In the genomic region with DNA sequence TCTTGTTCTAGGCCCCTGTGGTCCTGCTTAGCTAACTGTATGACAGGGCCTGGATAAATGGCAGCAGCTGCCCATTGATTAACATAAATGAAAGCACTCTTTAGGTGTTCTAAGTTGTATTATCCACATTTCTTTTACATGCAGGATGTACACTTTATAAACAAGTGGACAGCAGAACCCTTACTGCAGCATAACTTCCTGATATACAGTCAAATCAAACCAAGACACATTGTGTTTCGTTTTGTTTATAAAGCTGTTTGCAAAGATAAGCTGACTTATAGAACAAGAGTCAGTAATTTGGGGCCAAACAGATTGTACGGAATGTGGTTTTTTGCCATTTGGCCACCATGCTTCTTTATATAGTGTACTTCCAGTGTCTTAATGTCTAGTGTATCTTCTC, we compare ENCODE assay signal across 18 mouse cellular contexts. TPM values are rescaled to one million over a fixed set of nuclear protein-coding genes. Genes with fewer than 3 reads are reported as not detected.
DNase-seq lines count a peak whose midpoint lies in the region; ATAC-seq and TF ChIP-seq lines count a peak whose summit lies in the region.
"Had no signal": no experiment of that assay in that cellular context is flagged by ENCODE, and none has a peak within 500 bp of the region (broad histone marks: within the 10 kb centered on the region; RNA-seq: fewer than 3 reads in every experiment).

No protein-coding gene starts in this region.

- no peaks in the 10 kb centered on the region for H3K36me3 ChIP-seq in liver, embryonic 14.5 days (replicated peaks; ENCODE audit: control insufficient read depth, insufficient read depth, low read depth)
- no peaks in the 10 kb centered on the region for H3K36me3 ChIP-seq in lung, embryonic 16.5 days (ENCODE audit: control insufficient read depth, insufficient read depth, low read length)
- H3K36me3 ChIP-seq: embryonic facial prominence, embryonic 12.5 days; forebrain, embryonic 15.5 days; heart, embryonic 13.5 days; hindbrain, embryonic 15.5 days had no signal

- H3K27ac ChIP-seq in liver, embryonic 14.5 days, result no peak overlapping the region
- H3K27ac ChIP-seq in lung, embryonic 16.5 days (ENCODE audit: low read length), result no peak overlapping the region
- H3K27ac ChIP-seq: embryonic facial prominence, embryonic 12.5 days; forebrain, embryonic 15.5 days; heart, embryonic 13.5 days; hindbrain, embryonic 15.5 days had no signal

- no peaks in the 10 kb centered on the region for H3K27me3 ChIP-seq in liver, embryonic 14.5 days (ENCODE audit: control insufficient read depth, insufficient read depth, low read length)
- no peaks in the 10 kb centered on the region for H3K27me3 ChIP-seq in lung, embryonic 16.5 days (ENCODE audit: control insufficient read depth, insufficient read depth, low read depth, low read length)
- H3K27me3 ChIP-seq: embryonic facial prominence, embryonic 12.5 days; forebrain, embryonic 15.5 days; heart, embryonic 13.5 days; hindbrain, embryonic 15.5 days had no signal

- no peak for ATAC-seq in liver, embryonic 14.5 days (ENCODE audit: insufficient read depth)
- peak; percentile 31; the same call in 1 of the 2 replicates for ATAC-seq in lung, embryonic 16.5 days (ENCODE audit: low read depth)
- ATAC-seq in common myeloid progenitor, adult 5-6 weeks (replicated peaks; ENCODE audit: low read depth, poor library complexity, severe bottlenecking), result 0 out of 2 replicates have a peak, but pooled peaks have one; percentile 39
- ATAC-seq: forebrain, embryonic 15.5 days had no signal

- no peak for TF ChIP-seq CTCF in liver, embryonic 14.5 days (IDR thresholded peaks at IDR 0.05; ENCODE audit: low read depth)

- H3K4me2 ChIP-seq in liver, embryonic 14.5 days (ENCODE audit: low read depth), result no peak overlapping the region
- H3K4me2 ChIP-seq in lung, embryonic 16.5 days (ENCODE audit: low read depth, low read length), result no peak overlapping the region
- H3K4me2 ChIP-seq: embryonic facial prominence, embryonic 12.5 days; forebrain, embryonic 15.5 days; heart, embryonic 13.5 days; hindbrain, embryonic 15.5 days had no signal

- H3K4me1 ChIP-seq in liver, embryonic 14.5 days (replicated peaks; ENCODE audit: control insufficient read depth in 2 of 2, insufficient read depth in 2 of 2, low read length in 1 of 2), result 0 out of 4 replicates have a peak, but pooled peaks cover 0 to 2% of the 10 kb centered on the region in 2 experiments
- no peaks in the 10 kb centered on the region for H3K4me1 ChIP-seq in lung, embryonic 16.5 days (replicated peaks; ENCODE audit: control insufficient read depth, insufficient read depth, low read length)
- H3K4me1 ChIP-seq: embryonic facial prominence, embryonic 12.5 days; forebrain, embryonic 15.5 days; heart, embryonic 13.5 days; hindbrain, embryonic 15.5 days had no signal

- 0 out of 2 replicates have a peak, but pooled peaks have one; percentile 35 for TF ChIP-seq EP300 in liver, embryonic 14.5 days (IDR thresholded peaks at IDR 0.05; ENCODE audit: low read depth)

- DNase-seq in liver, embryonic 14.5 days (ENCODE audit: low read depth in 3 of 3, low spot score in 3 of 3), result no peak
- DNase-seq in liver, result no peak
- DNase-seq in lung, postnatal 25 days (ENCODE audit: low spot score), result no peak
- DNase-seq in left cerebral cortex, postnatal 25 days (ENCODE audit: low spot score in 2 of 2), result no peak
- DNase-seq in left cerebral cortex, adult 11 months (ENCODE audit: low spot score), result no peak
- DNase-seq: adrenal gland, postnatal 10 days; cerebellum, adult 2 months; cerebellum, postnatal 14 days; gastrocnemius, postnatal 36 days; heart, adult 11 months; heart, postnatal 36 days had no signal

- H3K4me3 ChIP-seq in liver, embryonic 14.5 days (ENCODE audit: insufficient read depth in 1 of 2, low read depth in 2 of 2, low read length in 2 of 2), result no peak overlapping the region
- H3K4me3 ChIP-seq in lung, embryonic 16.5 days (ENCODE audit: low read length), result no peak overlapping the region
- H3K4me3 ChIP-seq: embryonic facial prominence, embryonic 12.5 days; forebrain, embryonic 15.5 days; heart, embryonic 13.5 days; hindbrain, embryonic 15.5 days had no signal

- no peaks in the 10 kb centered on the region for H3K9me3 ChIP-seq in liver, embryonic 14.5 days (ENCODE audit: control insufficient read depth, low read length)
- H3K9me3 ChIP-seq in lung, embryonic 16.5 days (ENCODE audit: control insufficient read depth, low read length), result no peaks in the 10 kb centered on the region
- H3K9me3 ChIP-seq: embryonic facial prominence, embryonic 12.5 days; forebrain, embryonic 15.5 days; heart, embryonic 13.5 days; hindbrain, embryonic 15.5 days had no signal

- H3K9ac ChIP-seq in liver, embryonic 14.5 days (replicated peaks), result no peak overlapping the region
- H3K9ac ChIP-seq in lung, embryonic 16.5 days (ENCODE audit: low read length), result no peak overlapping the region
- H3K9ac ChIP-seq: embryonic facial prominence, embryonic 12.5 days; forebrain, embryonic 15.5 days; heart, embryonic 13.5 days; hindbrain, embryonic 15.5 days had no signal

- 36% methylated on average over 2 of the region's 2 CpGs for WGBS in liver, embryonic 14.5 days (ENCODE audit: insufficient replicate concordance)
- WGBS in lung, embryonic 16.5 days, result 62% methylated on average over 2 of the region's 2 CpGs

- intact Hi-C loops in left cerebral cortex, postnatal 25 days (cut with DNase I), result no loop called here

RNA-seq across cellular contexts. Expression of gene Arx, which starts 33.7 kb away (rescaled TPM):
- polyA plus RNA-seq in liver, embryonic 14.5 days (2012; rRNA removed), result 0.02 and 0.08 TPM in 2 replicates
- polyA plus RNA-seq in liver, embryonic 14.5 days (2014; fragmentation: Nextera tagmentation; extraction: Ambion mirVana), result not detected in 2 replicates
- polyA plus RNA-seq in lung, embryonic 16.5 days (2015; fragmentation: Nextera tagmentation; extraction: Ambion mirVana), result not detected in 2 replicates
- total RNA-seq in common myeloid progenitor, adult 5-6 weeks (2017), result not detected in 2 replicates
- 10 to 100 TPM; 18.2 to 19.8 TPM for total RNA-seq in left cerebral cortex, postnatal 25 days (2021)
- total RNA-seq: heart, postnatal 36 days had no signal
- polyA plus RNA-seq: cerebellum, adult 2 months; heart, embryonic 13.5 days; heart, postnatal 0 days had no signal

Comparison
In these comparisons a context has a peak if more than half of its experiments do, and no peak if none do; other contexts are left out.
1. RNA of gene Arx, which starts 33.7 kb away (total RNA-seq): 18.2 to 19.8 TPM in left cerebral cortex, postnatal 25 days; not detected in common myeloid progenitor, adult 5-6 weeks; every median in the first group is over 10 times any median in the second.